Mouse (Mus musculus) liver, embryonic 14.5 days (tissue): ENCODE measurements at regions not wholly inside any gene's neighbourhood (a gene's known extent, or its start where the extent isn't known, plus 50 kb on each side); places are given as distances from the start of the nearest gene placed in this dataset.

ENCODE experiments used
- ATAC-seq: fragments of 200-750 bp; cut with Nextera tagmentation; 2 replicates; pipeline ENCODE4 v1.8.0; 2017; ENCODE audit warnings: moderate number of reproducible peaks, mild to moderate bottlenecking, moderate library complexity; ENCODE audit not compliant: insufficient read depth
- DNase-seq, 3 experiments: peaks; one replicate each; pipeline ENCODE4 v3.0.0-alpha.2; 2012 to 2013; ENCODE audit warnings: low read depth in 3 of 3, low spot score in 3 of 3
- H3K27ac ChIP-seq: fragments of 300-500 bp; sonication (generic); 2 replicates; pipeline ENCODE4 v1.5.1; 2014; ENCODE audit warnings: moderate library complexity, mild to moderate bottlenecking, control low read depth, inconsistent platforms
- H3K27me3 ChIP-seq: fragments of 300-500 bp; sonication (generic); 2 replicates; pipeline ENCODE4 v1.6.1; 2014; ENCODE audit warnings: mild to moderate bottlenecking, low read length, moderate library complexity; ENCODE audit not compliant: control insufficient read depth, insufficient read depth
- H3K36me3 ChIP-seq: fragments of 300-500 bp; sonication (generic); replicated peaks from 2 replicates; pipeline ENCODE4 v1.6.1; 2014; ENCODE audit warnings: low read depth; ENCODE audit not compliant: control insufficient read depth, insufficient read depth
- H3K4me1 ChIP-seq, 2 experiments: fragments of 200-500 bp in 1 of 2; fragments of 300-500 bp in 1 of 2; sonication (generic) in 1 of 2; replicated peaks; 2 replicates each; pipeline ENCODE4 v1.6.1; 2012 to 2014; ENCODE audit warnings: antibody characterized with exemption in 1 of 2, inconsistent platforms in 1 of 2, low read length in 1 of 2; ENCODE audit not compliant: control insufficient read depth in 2 of 2, insufficient read depth in 2 of 2
- H3K4me2 ChIP-seq: fragments of 300-500 bp; sonication (generic); 2 replicates; pipeline ENCODE4 v1.6.1; 2014; ENCODE audit warnings: low read depth, mild to moderate bottlenecking, control low read depth, moderate library complexity
- H3K4me3 ChIP-seq, 2 experiments: fragments of 200-500 bp in 1 of 2; fragments of 300-500 bp in 1 of 2; sonication (generic) in 1 of 2; 2 replicates each; pipeline ENCODE4 v1.5.1; 2012 to 2014; ENCODE audit warnings: low read depth in 2 of 2, low read length in 2 of 2, mild to moderate bottlenecking in 2 of 2, control low read depth in 1 of 2, inconsistent platforms in 1 of 2, moderate library complexity in 1 of 2; ENCODE audit not compliant: insufficient read depth in 1 of 2
- H3K9ac ChIP-seq: fragments of 300-500 bp; sonication (generic); replicated peaks from 2 replicates; pipeline ENCODE4 v1.6.1; 2014; ENCODE audit warnings: mild to moderate bottlenecking, control low read depth, moderate library complexity
- H3K9me3 ChIP-seq: fragments of 300-500 bp; sonication (generic); 2 replicates; pipeline ENCODE4 v1.6.1; 2016; ENCODE audit warnings: low read length, mixed read lengths; ENCODE audit not compliant: control insufficient read depth
- CTCF ChIP-seq: IDR thresholded peaks from 2 replicates; pipeline ENCODE4 v1.5.1; 2016; ENCODE audit warnings: antibody characterized with exemption, low read depth, control low read depth
- EP300 ChIP-seq: IDR thresholded peaks from 2 replicates; pipeline ENCODE4 v1.6.1; 2016; ENCODE audit warnings: antibody characterized with exemption, low read depth
- WGBS: fragments of 180-500 bp; shearing (Covaris S2); extraction: QIAGEN DNeasy Blood & Tissue Kit; methylation state at CpG from one replicate; pipeline ENCODE4 v1.1.7; 2014; ENCODE audit not compliant: insufficient replicate concordance; 5-methylcytosine and 5-hydroxymethylcytosine counted together

GRCm38 (mm10) chr6:134332718-134333432 lies 63.2 kb upstream of the Bcl2l14 start:
- DNase-seq (no peak), ATAC-seq (no peak)
- no peak overlapping the region for H3K27ac ChIP-seq
- no peaks in the 10 kb centered on the region; a peak in 1 of 4 replicates for H3K4me1 ChIP-seq
- H3K4me2 ChIP-seq, result peak overlapping the region; percentile 13; the same call in 1 of the 2 replicates
- WGBS, result 12% methylated on average over 15 of the region's 15 CpGs
- TF ChIP-seq CTCF (no peak), EP300 (no peak)
- H3K27me3 ChIP-seq, result no peaks in the 10 kb centered on the region
- no peaks in the 10 kb centered on the region for H3K9me3 ChIP-seq
- no peak overlapping the region for H3K4me3 ChIP-seq
- H3K9ac ChIP-seq, result no peak overlapping the region
- H3K36me3 ChIP-seq, result no peaks in the 10 kb centered on the region

GRCm38 (mm10) chr6:134335711-134336110 lies 60.4 kb upstream of the Bcl2l14 start:
- TF ChIP-seq EP300, result no peak
- no peak for TF ChIP-seq CTCF
- ATAC-seq, result no peak
- no peak overlapping the region for H3K4me2 ChIP-seq
- no peaks in the 10 kb centered on the region for H3K9me3 ChIP-seq
- no peaks in the 10 kb centered on the region for H3K36me3 ChIP-seq
- H3K9ac ChIP-seq, result no peak overlapping the region
- no peaks in the 10 kb centered on the region; a peak in 1 of 4 replicates for H3K4me1 ChIP-seq
- no peak overlapping the region for H3K27ac ChIP-seq
- no peak for DNase-seq
- no peak overlapping the region for H3K4me3 ChIP-seq
- no peaks in the 10 kb centered on the region for H3K27me3 ChIP-seq
- WGBS, result 53% methylated on average over 4 of the region's 4 CpGs

- DNase-seq, result no peak
Observed at GRCm38 (mm10) chr6:134342796-134343605, 53.1 kb upstream of the Bcl2l14 start.

GRCm38 (mm10) chr6:134343606-134343901 lies 52.6 kb upstream of the Bcl2l14 start:
- Histone ChIP-seq H3K4me1 (no peaks in the 10 kb centered on the region; a peak in 1 of 4 replicates), H3K27ac (no peak overlapping the region), H3K4me2 (no peak overlapping the region), H3K36me3 (no peaks in the 10 kb centered on the region), H3K27me3 (no peaks in the 10 kb centered on the region), H3K4me3 (no peak overlapping the region), H3K9me3 (no peaks in the 10 kb centered on the region), H3K9ac (no peak overlapping the region)
- WGBS, result 55% methylated on average over 4 of the region's 4 CpGs
- TF ChIP-seq CTCF, result no peak
- no peak for TF ChIP-seq EP300
- no peak for DNase-seq
- no peak for ATAC-seq

More at GRCm38 (mm10) chr6:134342796-134343605, 53.1 kb upstream of the Bcl2l14 start:
- no peaks in the 10 kb centered on the region; a peak in 1 of 4 replicates for H3K4me1 ChIP-seq
- H3K4me3 ChIP-seq, result no peak overlapping the region
- H3K9me3 ChIP-seq, result no peaks in the 10 kb centered on the region
- H3K27ac ChIP-seq, result no peak overlapping the region
- no peaks in the 10 kb centered on the region for H3K27me3 ChIP-seq
- H3K4me2 ChIP-seq, result no peak overlapping the region
- TF ChIP-seq EP300 (no peak), CTCF (no peak)
- ATAC-seq, result no peak
- H3K9ac ChIP-seq, result no peak overlapping the region
- H3K36me3 ChIP-seq, result no peaks in the 10 kb centered on the region
- WGBS, result 70% methylated on average over 9 of the region's 9 CpGs
